Mouse (Mus musculus): Measurements from ENCODE around the gene Ptprc.

GRCm38 (mm10) chr1:138145571-138145970 is 29.9 kb downstream of the Ptprc start:
- TF ChIP-seq CTCF (IDR thresholded peaks at IDR 0.05; ENCODE audit: low read depth, low read length) (no peak), POLR2A (IDR thresholded peaks at IDR 0.05; ENCODE audit: borderline replicate concordance, low read depth, low read length) (no peak)

Data from bone marrow macrophage, adult 2 months (primary cell).